Mouse (Mus musculus): ENCODE results near the gene Prkrip1. TPM values are rescaled to one million over a fixed set of nuclear protein-coding genes. Genes with fewer than 3 reads are reported as not detected.
A peak's percentile ranks its signal among the peaks of the same experiment; 100 is the strongest.

The Prkrip1 gene
- polyA plus RNA-seq, 2 experiments: 16.0 to 25.0 TPM

- H3K9ac ChIP-seq (replicated peaks): peak overlapping the region; percentile 92
Measured at GRCm38 (mm10) chr5:136136292-136136990, 62.3 kb downstream of the Prkrip1 start.

GRCm38 (mm10) chr5:136135571-136136291 lies 63.0 kb downstream of the Prkrip1 start, which contains the start of the genes Lrwd1 and Alkbh4:
Gene Lrwd1, minus strand, starts transcription at chr5:136136074.
Gene Alkbh4, plus strand, starts transcription at chr5:136136146.
- H3K36me3 ChIP-seq (replicated peaks; ENCODE audit: control insufficient read depth, insufficient read depth, low read depth): peaks cover 48% of the 10 kb centered on the region

More at GRCm38 (mm10) chr5:136136292-136136990, 62.3 kb downstream of the Prkrip1 start:
- 3% methylated on average over 20 of the region's 20 CpGs for WGBS (ENCODE audit: insufficient replicate concordance)
- Histone ChIP-seq H3K36me3 (replicated peaks; ENCODE audit: control insufficient read depth, insufficient read depth, low read depth) (peaks cover 50% of the 10 kb centered on the region), H3K4me3 (ENCODE audit: insufficient read depth in 1 of 2, low read depth in 2 of 2, low read length in 2 of 2) (peak overlapping the region; percentile 72 to 94), H3K9me3 (ENCODE audit: control insufficient read depth, low read length) (no peaks in the 10 kb centered on the region), H3K27me3 (ENCODE audit: control insufficient read depth, insufficient read depth, low read length) (no peaks in the 10 kb centered on the region), H3K4me2 (ENCODE audit: low read depth) (peak overlapping the region; percentile 82), H3K27ac (peak overlapping the region; percentile 84), H3K4me1 (replicated peaks; ENCODE audit: control insufficient read depth in 2 of 2, insufficient read depth in 2 of 2, low read length in 1 of 2) (peaks cover 12 to 19% of the 10 kb centered on the region in 2 experiments)
- ATAC-seq (ENCODE audit: insufficient read depth) (peak; percentile 14), DNase-seq (ENCODE audit: low read depth in 3 of 3, low spot score in 3 of 3) (no peak)
- TF ChIP-seq EP300 (IDR thresholded peaks at IDR 0.05; ENCODE audit: low read depth) (no peak), CTCF (IDR thresholded peaks at IDR 0.05; ENCODE audit: low read depth) (no peak)

More at GRCm38 (mm10) chr5:136135571-136136291, 63.0 kb downstream of the Prkrip1 start, which contains the start of the genes Lrwd1 and Alkbh4:
- H3K27ac ChIP-seq: peak within 1 kb of the TSS; percentile 84
- peak within 1 kb of the TSS; percentile 72 to 94 for H3K4me3 ChIP-seq (ENCODE audit: insufficient read depth in 1 of 2, low read depth in 2 of 2, low read length in 2 of 2)
- no peaks in the 10 kb centered on the region for H3K9me3 ChIP-seq (ENCODE audit: control insufficient read depth, low read length)
- WGBS (ENCODE audit: insufficient replicate concordance): under 1% methylated on average over 60 of the region's 60 CpGs
- no peaks in the 10 kb centered on the region for H3K27me3 ChIP-seq (ENCODE audit: control insufficient read depth, insufficient read depth, low read length)
- H3K4me1 ChIP-seq (replicated peaks; ENCODE audit: control insufficient read depth in 2 of 2, insufficient read depth in 2 of 2, low read length in 1 of 2): peaks cover 12 to 19% of the 10 kb centered on the region in 2 experiments
- ATAC-seq (ENCODE audit: insufficient read depth) (peak; percentile 92), DNase-seq (ENCODE audit: low read depth in 3 of 3, low spot score in 3 of 3) (peak; percentile 94 to 95 (median 94))
- peak within 1 kb of the TSS; percentile 82 for H3K4me2 ChIP-seq (ENCODE audit: low read depth)
- TF ChIP-seq CTCF (IDR thresholded peaks at IDR 0.05; ENCODE audit: low read depth) (peak; percentile 89), EP300 (IDR thresholded peaks at IDR 0.05; ENCODE audit: low read depth) (no peak)
- H3K9ac ChIP-seq (replicated peaks): peak within 1 kb of the TSS; percentile 92

Other genes starting within 250 kb of the Prkrip1 start
- 2.3 and 2.8 TPM in 2 replicates for gene Ssc4d, start 224.4 kb downstream of the Prkrip1 start, polyA plus RNA-seq (2012; rRNA removed)
- 1.5 and 2.1 TPM in 2 replicates for gene Ssc4d, start 224.4 kb downstream of the Prkrip1 start, polyA plus RNA-seq (2014; fragmentation: Nextera tagmentation; extraction: Ambion mirVana)
- gene Zp3, start 218.9 kb downstream of the Prkrip1 start, polyA plus RNA-seq (2012; rRNA removed): 0.03 TPM in 1 of 2 replicates, not detected in the other
- gene Zp3, start 218.9 kb downstream of the Prkrip1 start, polyA plus RNA-seq (2014; fragmentation: Nextera tagmentation; extraction: Ambion mirVana): not detected in 2 replicates
- gene Dtx2, start 204.2 kb downstream of the Prkrip1 start, polyA plus RNA-seq (2012; rRNA removed): 3.4 and 5.0 TPM in 2 replicates
- 5.1 and 5.4 TPM in 2 replicates for gene Dtx2, start 204.2 kb downstream of the Prkrip1 start, polyA plus RNA-seq (2014; fragmentation: Nextera tagmentation; extraction: Ambion mirVana)
- gene Upk3b, start 160.5 kb downstream of the Prkrip1 start, polyA plus RNA-seq (2012; rRNA removed): 2.0 and 2.5 TPM in 2 replicates
- 2.1 and 2.4 TPM in 2 replicates for gene Upk3b, start 160.5 kb downstream of the Prkrip1 start, polyA plus RNA-seq (2014; fragmentation: Nextera tagmentation; extraction: Ambion mirVana)
- gene Upk3bl, start 144.5 kb downstream of the Prkrip1 start, polyA plus RNA-seq (2012; rRNA removed): 0.10 TPM in 1 of 2 replicates, not detected in the other
- gene Upk3bl, start 144.5 kb downstream of the Prkrip1 start, polyA plus RNA-seq (2014; fragmentation: Nextera tagmentation; extraction: Ambion mirVana): not detected in 2 replicates
- gene Rasa4, start 115.0 kb downstream of the Prkrip1 start, polyA plus RNA-seq (2012; rRNA removed): 1.4 and 1.5 TPM in 2 replicates
- 0.85 and 0.93 TPM in 2 replicates for gene Rasa4, start 115.0 kb downstream of the Prkrip1 start, polyA plus RNA-seq (2014; fragmentation: Nextera tagmentation; extraction: Ambion mirVana)
- 94.0 and 101 TPM in 2 replicates for gene Polr2j, start 82.3 kb downstream of the Prkrip1 start, polyA plus RNA-seq (2012; rRNA removed)
- gene Polr2j, start 82.3 kb downstream of the Prkrip1 start, polyA plus RNA-seq (2014; fragmentation: Nextera tagmentation; extraction: Ambion mirVana): 160 and 167 TPM in 2 replicates
- gene Lrwd1, start 62.9 kb downstream of the Prkrip1 start, polyA plus RNA-seq (2012; rRNA removed): 42.7 and 45.2 TPM in 2 replicates
- 34.1 and 37.8 TPM in 2 replicates for gene Lrwd1, start 62.9 kb downstream of the Prkrip1 start, polyA plus RNA-seq (2014; fragmentation: Nextera tagmentation; extraction: Ambion mirVana)
- gene Alkbh4, start 62.8 kb downstream of the Prkrip1 start, polyA plus RNA-seq (2012; rRNA removed): 8.2 and 9.6 TPM in 2 replicates
- gene Alkbh4, start 62.8 kb downstream of the Prkrip1 start, polyA plus RNA-seq (2014; fragmentation: Nextera tagmentation; extraction: Ambion mirVana): 7.0 and 8.3 TPM in 2 replicates
- 3.0 and 3.6 TPM in 2 replicates for gene Orai2, start 28.2 kb downstream of the Prkrip1 start, polyA plus RNA-seq (2012; rRNA removed)
- gene Orai2, start 28.2 kb downstream of the Prkrip1 start, polyA plus RNA-seq (2014; fragmentation: Nextera tagmentation; extraction: Ambion mirVana): 2.2 and 3.0 TPM in 2 replicates
- gene Sh2b2, start 47.6 kb upstream of the Prkrip1 start, polyA plus RNA-seq (2012; rRNA removed): 1.8 and 8.5 TPM in 2 replicates
- 1.4 and 1.5 TPM in 2 replicates for gene Sh2b2, start 47.6 kb upstream of the Prkrip1 start, polyA plus RNA-seq (2014; fragmentation: Nextera tagmentation; extraction: Ambion mirVana)